Mouse (Mus musculus): ENCODE measurements around the gene Gm10338. TPM values are rescaled to one million over a fixed set of nuclear protein-coding genes. Genes with fewer than 3 reads are reported as not detected.

Gm10338 gene
- polyA plus RNA-seq (2012; rRNA removed; ENCODE audit: low replicate concordance), result not detected in 2 replicates

DNA sequence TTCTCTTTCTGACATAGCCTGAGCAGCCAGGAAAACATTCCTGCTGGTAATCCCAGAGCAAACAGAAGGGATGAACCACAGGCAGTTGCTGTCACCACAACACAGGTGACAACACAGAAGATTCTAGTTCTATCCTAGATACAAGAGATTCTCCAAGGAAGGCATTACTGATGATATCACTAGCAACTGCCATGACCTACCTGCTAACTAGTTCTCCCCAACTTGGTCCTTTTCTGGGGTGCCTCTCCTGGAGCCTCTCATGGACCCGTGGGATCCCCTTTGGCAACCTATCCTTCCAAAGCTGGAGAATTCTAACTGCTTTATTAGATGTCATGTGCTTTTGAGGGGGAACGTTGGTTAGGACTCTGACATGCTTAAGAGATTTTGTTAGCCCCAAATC lies at the start of gene Gm10338:
TSS of gene Gm10338 (minus strand) at position 101 of the 400 bp plus-strand sequence.

DNA sequence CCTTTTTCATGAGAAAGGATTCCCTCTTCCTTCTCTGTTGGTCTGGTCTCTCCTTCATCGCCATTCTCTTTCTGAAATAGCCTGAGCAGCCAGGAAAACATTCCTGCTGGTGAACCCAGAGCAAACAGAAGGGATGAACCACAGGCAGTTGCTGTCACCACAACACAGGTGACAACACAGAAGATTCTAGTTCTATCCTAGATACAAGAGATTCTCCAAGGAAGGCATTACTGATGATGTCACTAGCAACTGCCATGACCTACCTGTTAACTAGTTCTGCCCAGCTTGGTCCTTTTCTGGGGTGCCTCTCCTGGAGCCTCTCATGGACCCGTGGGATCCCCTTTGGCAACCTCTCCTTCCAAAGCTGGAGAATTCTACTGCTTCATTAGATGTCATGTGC lies 48.5 kb upstream of the Gm10338 start, which contains the start of gene Gm10128:
TSS of gene Gm10128 (minus strand) at position 101 of the 400 bp plus-strand sequence.

GRCm38 (mm10) chr14:7568382-7568781 lies 27.0 kb downstream of the Gm10338 start, which contains the start of gene Gm3558:
Gene Gm3558, minus strand, starts transcription at chr14:7568566.

Other genes starting within 250 kb of the Gm10338 start
- not detected in 2 replicates for gene Gm8374, start 230.5 kb downstream of the Gm10338 start, polyA plus RNA-seq (2012; rRNA removed; ENCODE audit: low replicate concordance)
- gene Gm3755, start 144.7 kb downstream of the Gm10338 start, polyA plus RNA-seq (2012; rRNA removed; ENCODE audit: low replicate concordance), result not detected in 2 replicates
- not detected in 2 replicates for gene Gm3752, start 111.8 kb downstream of the Gm10338 start, polyA plus RNA-seq (2012; rRNA removed; ENCODE audit: low replicate concordance)
- gene Gm3558, start 27.0 kb downstream of the Gm10338 start, polyA plus RNA-seq (2012; rRNA removed; ENCODE audit: low replicate concordance), result 0.11 and 0.22 TPM in 2 replicates
- not detected in 2 replicates for gene Gm10128, start 48.4 kb upstream of the Gm10338 start, polyA plus RNA-seq (2012; rRNA removed; ENCODE audit: low replicate concordance)
- gene Gm26661, start 196.0 kb upstream of the Gm10338 start, polyA plus RNA-seq (2012; rRNA removed; ENCODE audit: low replicate concordance), result not detected in 2 replicates
- gene Flnb, start 222.4 kb upstream of the Gm10338 start, polyA plus RNA-seq (2012; rRNA removed; ENCODE audit: low replicate concordance), result 21.2 and 25.4 TPM in 2 replicates

All from mammary gland, adult 2 months (tissue).